Mouse (Mus musculus): ENCODE data around the gene Psmd6.
A peak's percentile ranks its signal among the peaks of the same experiment; 100 is the strongest.

The Psmd6 gene

GRCm38 (mm10) chr14:14064486-14065141 is 56.2 kb downstream of the Psmd6 start:
- DNase-seq (ENCODE audit: extremely low read depth, low read depth, low spot score), result peak; percentile 73

GRCm38 (mm10) chr14:14063382-14063781 is 57.4 kb downstream of the Psmd6 start:
- no peak for DNase-seq (ENCODE audit: extremely low read depth, low read depth, low spot score)

GRCm38 (mm10) chr14:14062531-14063245 is 58.1 kb downstream of the Psmd6 start:
- DNase-seq (ENCODE audit: extremely low read depth, low read depth, low spot score), result no peak
